Mouse (Mus musculus): Measurements from ENCODE around the gene Abtb2.
A peak's percentile ranks its signal among the peaks of the same experiment; 100 is the strongest.

The Abtb2 gene

DNA sequence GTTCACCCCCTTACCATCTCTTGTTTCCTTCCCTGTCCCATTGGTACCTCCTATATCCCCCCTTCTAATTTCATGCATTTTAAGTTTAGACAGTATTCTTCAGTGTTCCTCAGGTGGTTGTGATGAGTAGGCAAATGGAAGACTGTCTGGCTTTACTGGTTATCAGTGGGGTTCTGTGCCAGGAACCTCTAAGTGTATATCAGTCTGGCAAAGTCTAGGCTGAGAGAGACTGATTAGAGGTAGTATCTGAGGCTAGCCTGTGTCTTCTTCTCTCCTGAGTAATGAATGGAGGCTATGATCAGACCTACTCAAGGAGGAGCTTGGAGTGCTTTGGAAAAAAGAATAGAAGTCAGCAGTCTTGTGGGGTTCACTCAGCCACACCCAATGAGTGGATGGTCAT is 18.0 kb downstream of the Abtb2 start:
- no peak for DNase-seq (ENCODE audit: low spot score in 2 of 2)

GRCm38 (mm10) chr2:103586423-103586822 is 20.3 kb downstream of the Abtb2 start:
- DNase-seq (ENCODE audit: low spot score in 2 of 2): no peak

DNA sequence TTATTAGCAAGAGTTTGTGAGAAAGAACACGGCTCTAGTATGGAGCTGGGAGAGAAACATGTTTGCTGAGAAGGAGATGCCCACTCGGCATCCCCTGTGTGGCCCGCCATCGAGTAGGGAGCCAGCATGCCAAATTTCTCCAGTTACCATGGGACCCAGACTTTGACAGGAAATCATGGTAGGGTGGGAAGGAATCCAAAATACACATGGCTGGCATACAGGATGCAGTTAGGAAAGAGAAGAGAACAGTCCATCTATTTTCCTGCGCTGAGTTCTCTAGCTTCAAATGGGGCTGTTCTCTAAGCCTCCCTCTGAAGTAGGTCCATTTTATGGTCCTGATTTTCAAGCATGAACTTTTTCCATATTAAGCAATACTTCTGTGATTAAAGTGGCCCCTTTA is 22.7 kb downstream of the Abtb2 start:
- DNase-seq (ENCODE audit: low spot score in 2 of 2): no peak

GRCm38 (mm10) chr2:103589400-103589799 is 23.3 kb downstream of the Abtb2 start:
- DNase-seq (ENCODE audit: low spot score in 2 of 2): no peak

- DNase-seq (ENCODE audit: low spot score in 2 of 2): no peak
These were observed 24.5 kb downstream of the Abtb2 start for GRCm38 (mm10) chr2:103590645-103591044.

- DNase-seq (ENCODE audit: low spot score in 2 of 2): peak in 1 of 2 experiments; percentile 37
These were observed 25.9 kb downstream of the Abtb2 start for GRCm38 (mm10) chr2:103591742-103592590.

DNA sequence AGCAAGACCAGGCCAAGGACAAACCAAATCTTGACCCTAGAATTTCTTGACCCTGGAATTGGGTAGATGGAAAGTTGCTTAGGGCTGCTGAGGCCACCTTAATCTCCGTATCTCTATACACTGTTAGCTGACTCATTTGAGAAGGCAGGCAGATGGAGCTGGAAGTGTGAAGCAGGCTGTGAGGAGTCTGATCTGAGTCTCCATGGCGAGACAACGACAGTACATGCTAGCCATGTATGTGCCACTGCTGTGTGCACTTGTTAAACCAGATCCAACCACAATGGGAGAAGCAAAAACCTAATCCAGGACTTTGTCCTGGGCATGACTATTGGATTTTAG is 26.4 kb downstream of the Abtb2 start:
- DNase-seq (ENCODE audit: low spot score in 2 of 2): peak; percentile 22 to 43

GRCm38 (mm10) chr2:103594592-103595011 is 28.5 kb downstream of the Abtb2 start:
- DNase-seq (ENCODE audit: low spot score in 2 of 2): no peak

- no peak for DNase-seq (ENCODE audit: low spot score in 2 of 2)
These were observed 29.0 kb downstream of the Abtb2 start for GRCm38 (mm10) chr2:103595028-103595651.

DNA sequence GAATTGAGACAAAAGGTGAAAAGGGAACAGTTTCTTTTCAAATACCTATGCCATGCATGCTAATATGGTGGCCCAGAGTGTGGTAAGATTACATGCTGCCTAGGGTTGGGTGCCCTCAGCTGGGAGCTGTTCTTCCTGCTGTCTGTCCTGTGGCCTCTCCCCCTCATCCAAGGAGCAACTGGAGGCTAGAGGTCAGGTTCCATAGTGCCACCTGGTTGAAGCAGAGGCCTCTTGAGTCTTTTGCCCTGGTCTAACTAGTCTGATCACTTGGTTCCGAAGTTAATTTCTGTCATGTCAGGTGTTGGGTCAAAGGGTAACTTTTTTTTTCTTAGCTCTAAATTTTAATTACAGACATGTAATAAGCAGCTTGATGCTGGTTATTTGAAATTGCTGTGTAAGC is 33.2 kb downstream of the Abtb2 start:
- DNase-seq (ENCODE audit: low spot score in 2 of 2): no peak

DNA sequence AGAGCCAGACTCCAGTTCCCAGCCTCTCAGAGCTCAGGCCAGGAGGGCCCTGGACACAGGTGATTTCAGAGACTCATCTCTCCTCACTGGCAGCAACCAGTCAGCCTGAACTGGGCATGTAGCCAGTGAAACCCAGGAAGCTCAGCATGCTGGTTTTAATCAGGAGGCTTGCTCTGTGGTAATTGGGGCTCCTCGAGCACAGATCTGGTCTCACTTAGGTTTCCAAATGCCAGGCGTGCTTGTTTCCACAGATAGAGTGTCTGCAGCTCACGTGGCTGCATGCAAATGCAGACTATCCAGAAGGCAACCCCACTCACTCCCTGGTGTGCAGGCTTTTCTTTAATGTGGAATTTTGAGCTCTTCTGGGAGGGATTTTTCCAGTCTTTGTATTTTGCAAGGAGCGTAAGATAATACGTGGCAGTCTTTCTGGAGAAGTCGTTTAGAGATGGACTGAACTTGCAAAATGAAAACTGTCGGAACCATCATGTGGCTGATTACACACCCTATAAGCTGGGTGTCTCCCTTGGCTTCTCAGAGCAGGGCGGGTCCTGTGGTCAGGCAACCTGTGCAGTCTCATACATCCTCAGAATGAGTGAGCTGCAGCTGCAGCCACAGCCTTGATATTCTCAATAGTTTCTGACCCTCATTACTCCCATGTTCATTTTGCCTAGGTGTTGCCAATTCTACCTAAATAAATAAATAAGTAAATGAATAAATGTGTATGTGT is 34.2 kb downstream of the Abtb2 start:
- peak; percentile 47 to 57 for DNase-seq (ENCODE audit: low spot score in 2 of 2)

DNA sequence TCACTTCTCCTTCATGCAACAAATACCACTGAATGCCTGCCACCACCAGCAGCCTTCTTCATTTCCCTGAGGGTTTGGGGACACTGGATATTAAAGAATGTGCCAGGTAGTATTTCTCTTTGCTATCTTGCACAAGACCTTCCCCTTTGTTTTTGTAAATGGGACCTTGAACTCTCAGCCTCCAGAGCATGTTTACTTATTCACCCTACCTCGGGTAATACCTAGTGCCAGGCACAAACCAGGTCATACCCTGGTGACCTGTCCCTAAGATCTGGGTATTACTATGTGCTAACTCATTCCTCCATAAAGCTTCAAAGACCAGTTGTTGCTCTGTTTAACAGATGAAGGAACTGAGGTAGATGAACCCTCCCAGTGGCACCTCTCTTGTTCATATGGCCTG is 35.0 kb downstream of the Abtb2 start:
- no peak for DNase-seq (ENCODE audit: low spot score in 2 of 2)

DNA sequence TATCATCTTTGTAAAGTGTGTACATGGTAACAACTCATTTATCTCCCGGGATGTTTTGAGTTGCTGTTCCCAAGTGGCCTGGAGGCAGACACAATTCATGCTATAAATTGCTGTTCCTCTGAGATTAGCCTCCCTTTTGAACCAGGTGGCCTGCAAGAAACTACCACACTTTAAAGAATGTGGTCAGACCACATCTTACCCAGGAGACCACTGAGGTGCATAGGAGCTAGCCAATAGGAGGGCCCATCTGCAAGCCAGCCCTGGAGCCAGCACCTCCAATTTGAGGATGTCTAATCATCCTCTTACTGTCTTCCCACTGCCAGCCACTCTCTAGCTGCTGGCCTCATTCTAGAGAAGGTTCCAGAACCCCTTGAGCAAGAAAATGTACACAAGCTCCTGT is 35.4 kb downstream of the Abtb2 start:
- DNase-seq (ENCODE audit: low spot score in 2 of 2): no peak

DNA sequence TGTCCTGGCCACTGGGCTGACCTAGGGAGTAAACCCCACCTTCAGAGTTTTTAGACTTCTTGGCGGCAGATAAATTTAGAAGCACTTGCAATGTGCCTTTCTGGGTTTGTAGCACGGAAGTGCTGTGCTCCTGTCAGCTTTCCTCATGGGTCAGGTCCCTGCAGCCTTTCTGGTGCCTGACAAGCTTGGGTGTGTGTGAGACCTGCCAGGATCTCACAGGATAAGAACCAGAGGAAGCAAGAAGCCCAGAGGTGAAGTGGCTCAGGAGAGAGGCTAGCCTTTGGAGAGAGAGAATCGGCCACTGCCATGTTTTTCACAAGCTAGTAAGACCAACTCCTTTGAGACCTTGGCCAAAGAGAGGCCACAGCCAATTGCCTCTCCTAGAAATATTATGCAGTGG is 37.1 kb downstream of the Abtb2 start:
- DNase-seq (ENCODE audit: low spot score in 2 of 2): no peak

GRCm38 (mm10) chr2:103603869-103604268 is 37.8 kb downstream of the Abtb2 start:
- DNase-seq (ENCODE audit: low spot score in 2 of 2): no peak

GRCm38 (mm10) chr2:103605805-103606498 is 39.8 kb downstream of the Abtb2 start:
- DNase-seq (ENCODE audit: low spot score in 2 of 2): no peak

GRCm38 (mm10) chr2:103607926-103608325 is 41.8 kb downstream of the Abtb2 start:
- DNase-seq (ENCODE audit: low spot score in 2 of 2): no peak

DNA sequence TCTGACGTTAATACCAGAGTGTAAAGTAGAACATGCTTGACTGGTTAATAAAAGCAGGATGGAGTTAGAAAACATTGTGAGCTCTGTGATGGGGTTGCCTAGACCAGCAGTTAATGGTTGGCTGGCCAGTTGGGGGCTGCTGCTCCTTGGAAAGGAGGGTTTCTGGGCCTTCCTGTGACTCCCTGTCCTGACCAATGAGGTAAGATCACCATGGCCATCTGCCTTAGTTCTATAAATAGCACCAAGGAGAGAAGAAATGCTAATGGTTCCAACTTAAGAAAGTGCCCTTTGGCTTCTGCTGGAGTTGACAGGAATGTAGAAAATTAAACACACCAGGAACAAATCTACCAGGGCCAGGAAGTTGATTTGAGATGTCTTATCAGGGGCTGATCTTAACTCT is 42.8 kb downstream of the Abtb2 start:
- no peak for DNase-seq (ENCODE audit: low spot score in 2 of 2)

DNA sequence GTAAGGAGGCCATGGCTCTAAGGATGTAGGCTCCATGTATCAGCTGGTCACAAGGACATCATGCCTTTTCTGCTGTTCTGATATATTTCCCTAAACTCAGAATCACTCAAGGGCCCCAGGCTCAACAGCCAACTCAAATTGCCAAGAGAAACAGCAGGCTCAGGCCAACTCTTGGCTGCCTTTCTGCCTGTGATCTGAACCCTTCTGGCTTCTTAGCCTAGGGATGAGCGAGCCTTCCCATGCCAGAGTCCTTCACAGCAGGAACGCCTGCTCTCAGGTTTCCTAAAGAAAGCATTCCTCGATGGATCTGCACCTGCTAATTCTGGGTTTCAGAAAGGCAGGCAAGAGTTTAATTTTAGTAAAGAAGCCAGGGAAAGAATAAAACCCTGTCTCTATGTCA is 43.4 kb downstream of the Abtb2 start:
- no peak for DNase-seq (ENCODE audit: low spot score in 2 of 2)

- no peak for DNase-seq (ENCODE audit: low spot score in 2 of 2)
These were observed 44.9 kb downstream of the Abtb2 start for GRCm38 (mm10) chr2:103610831-103611535.

DNA sequence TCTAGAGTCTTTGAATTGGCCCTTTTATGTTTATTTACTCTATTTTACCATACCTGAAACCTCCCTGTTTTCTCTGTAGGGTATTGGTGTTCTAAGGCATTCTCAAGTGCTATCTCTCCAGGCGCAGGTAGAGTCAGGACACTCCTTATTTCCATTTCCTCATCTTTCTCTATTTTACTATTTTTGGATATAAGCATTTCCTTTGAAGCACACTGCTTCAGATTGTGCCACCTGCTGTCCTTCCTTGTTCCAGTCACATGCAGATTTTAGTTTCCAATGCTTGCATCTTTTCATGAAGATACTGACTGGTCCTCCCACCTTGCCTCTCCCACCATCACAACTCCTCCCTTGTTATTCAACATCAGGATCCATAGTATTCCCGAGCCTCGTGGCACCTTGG is 47.8 kb downstream of the Abtb2 start:
- DNase-seq (ENCODE audit: low spot score in 2 of 2): no peak

DNA sequence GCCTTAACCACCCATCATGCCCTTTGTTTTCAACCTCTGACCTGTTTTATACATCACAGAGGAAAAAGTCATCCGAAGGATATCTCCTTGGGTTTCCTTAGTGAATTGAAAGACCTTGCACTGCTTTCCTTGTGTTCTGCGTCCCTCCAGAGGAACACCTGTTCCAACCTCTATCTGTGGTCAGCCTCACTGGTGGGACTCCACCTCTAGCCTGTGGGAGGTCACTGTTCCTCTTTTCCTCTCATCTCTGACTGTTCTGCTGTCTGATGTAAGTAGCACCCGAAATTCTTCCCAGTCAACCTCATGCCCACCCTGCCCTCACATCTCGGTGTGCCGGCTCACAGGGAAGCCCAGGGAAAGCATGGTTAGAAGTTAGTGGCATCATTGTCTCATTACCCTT is 48.9 kb downstream of the Abtb2 start:
- DNase-seq (ENCODE audit: low spot score in 2 of 2): no peak
